Mouse (Mus musculus) CD4-positive, CD25-positive, alpha-beta regulatory T cell, adult 4 months (primary cell): ENCODE measurements around the gene Tmem41b. TPM values are rescaled to one million over a fixed set of nuclear protein-coding genes. Genes with fewer than 3 reads are reported as not detected.

Source experiments
- ATAC-seq: one replicate; pipeline ENCODE4 v1.8.0; 2017
- polyA plus RNA-seq, 2 experiments: library from polyadenylated mRNA; unstranded; fragments of 100-300 nt; shearing (Covaris generic); gene quantifications; one replicate each; pipeline ENCODE4 v1.2.1; 2017

Gene Tmem41b
- polyA plus RNA-seq, 2 experiments from 2014 or later: 35.0 to 39.5 TPM

- no peak for ATAC-seq
These were observed 10.6 kb downstream of the Tmem41b start for GRCm38 (mm10) chr7:109975966-109976715.

GRCm38 (mm10) chr7:109969542-109969941, 17.2 kb downstream of the Tmem41b start:
- no peak for ATAC-seq

GRCm38 (mm10) chr7:109968924-109969450, 17.7 kb downstream of the Tmem41b start:
- ATAC-seq: peak; percentile 39

- no peak for ATAC-seq
These were observed 18.7 kb downstream of the Tmem41b start for GRCm38 (mm10) chr7:109967805-109968579.

- ATAC-seq: no peak
These were observed 21.1 kb downstream of the Tmem41b start for GRCm38 (mm10) chr7:109965658-109966057.

- ATAC-seq: no peak
These were observed 23.0 kb downstream of the Tmem41b start for GRCm38 (mm10) chr7:109963707-109964106.

- ATAC-seq: no peak
These were observed 24.1 kb downstream of the Tmem41b start for GRCm38 (mm10) chr7:109962596-109962995.

- ATAC-seq: no peak
These were observed 25.2 kb downstream of the Tmem41b start for GRCm38 (mm10) chr7:109961570-109961969.

- ATAC-seq: peak; percentile 41
These were observed 26.0 kb downstream of the Tmem41b start for GRCm38 (mm10) chr7:109960613-109961154.

- ATAC-seq: peak; percentile 61
These were observed 26.8 kb downstream of the Tmem41b start, which contains the start of gene Dennd5a for GRCm38 (mm10) chr7:109959716-109960612. TSS of gene Dennd5a (minus strand) at chr7:109960470.

- peak; percentile 61 for ATAC-seq
These were observed 27.6 kb downstream of the Tmem41b start for GRCm38 (mm10) chr7:109958843-109959715.

- no peak for ATAC-seq
These were observed 28.5 kb downstream of the Tmem41b start for GRCm38 (mm10) chr7:109957996-109958789.

- no peak for ATAC-seq
These were observed 31.9 kb downstream of the Tmem41b start for GRCm38 (mm10) chr7:109954622-109955401.

- ATAC-seq: peak; percentile 82
These were observed 35.4 kb downstream of the Tmem41b start for GRCm38 (mm10) chr7:109951297-109951696.

- peak; percentile 49 for ATAC-seq
These were observed 42.2 kb downstream of the Tmem41b start for GRCm38 (mm10) chr7:109944421-109945034.

GRCm38 (mm10) chr7:109929628-109930027, 57.1 kb downstream of the Tmem41b start:
- no peak for ATAC-seq

GRCm38 (mm10) chr7:109928365-109928764, 58.4 kb downstream of the Tmem41b start:
- no peak for ATAC-seq

GRCm38 (mm10) chr7:109924965-109925364, 61.8 kb downstream of the Tmem41b start:
- no peak for ATAC-seq

GRCm38 (mm10) chr7:109922889-109923288, 63.8 kb downstream of the Tmem41b start:
- ATAC-seq: no peak
